Mouse (Mus musculus) spleen, adult 2 months (tissue): Measurements from ENCODE around the gene Osbpl2. TPM values are rescaled to one million over a fixed set of nuclear protein-coding genes. Genes with fewer than 3 reads are reported as not detected.

ENCODE experiments used
- DNase-seq, 2 experiments: peaks; one replicate each; pipeline versions ENCODE4 v3.0.0 to v3.0.0-alpha.2; 2012 to 2021; ENCODE audit warnings: low spot score in 2 of 2, low read depth in 1 of 2
- H3K27ac ChIP-seq: fragments of 200-500 bp; 2 replicates; pipeline ENCODE4 v1.5.1; 2012; ENCODE audit warnings: low read length, inconsistent platforms; ENCODE audit not compliant: insufficient read depth
- H3K27me3 ChIP-seq: fragments of 200-500 bp; 2 replicates; pipeline ENCODE4 v1.6.1; 2012; ENCODE audit warnings: mild to moderate bottlenecking, moderate library complexity, low read length, inconsistent platforms; ENCODE audit not compliant: control insufficient read depth, insufficient read depth
- H3K36me3 ChIP-seq: fragments of 200-500 bp; 2 replicates; pipeline ENCODE4 v1.6.1; 2012; ENCODE audit warnings: mild to moderate bottlenecking, low read length, inconsistent platforms; ENCODE audit not compliant: control insufficient read depth, insufficient read depth
- H3K4me1 ChIP-seq: fragments of 200-500 bp; 2 replicates; pipeline ENCODE4 v1.6.1; 2011; ENCODE audit warnings: inconsistent platforms; ENCODE audit not compliant: control insufficient read depth, insufficient read depth, insufficient read length
- H3K4me3 ChIP-seq: fragments of 200-500 bp; 2 replicates; pipeline ENCODE4 v1.5.1; 2011; ENCODE audit warnings: mild to moderate bottlenecking, inconsistent platforms; ENCODE audit not compliant: insufficient read depth, insufficient read length; ENCODE audit errors: extremely low read depth
- CTCF ChIP-seq: fragments of 200-500 bp; IDR thresholded peaks from 2 replicates; pipeline ENCODE4 v1.5.1; 2011; ENCODE audit warnings: mild to moderate bottlenecking, inconsistent platforms; ENCODE audit not compliant: insufficient read depth, insufficient read length, insufficient replicate concordance; ENCODE audit errors: extremely low read depth
- POLR2A ChIP-seq: fragments of 200-500 bp; IDR thresholded peaks from 2 replicates; pipeline ENCODE4 v1.6.1; 2011; ENCODE audit warnings: low read depth, low read length, inconsistent platforms
- WGBS: fragments of 180-500 bp; shearing (Covaris S2); methylation state at CpG from one replicate; pipeline ENCODE4 v1.1.7; 2018; 5-methylcytosine and 5-hydroxymethylcytosine counted together
- polyA plus RNA-seq: library from polyadenylated mRNA; depleted of rRNA; stranded (reverse); fragments of >200 nt; gene quantifications from 2 replicates; pipeline ENCODE4 v1.2.3, GENCODE M21; 2012

Osbpl2 gene
- polyA plus RNA-seq, 1 experiment = 12.3 TPM

- no peak for TF ChIP-seq CTCF
- no peak for TF ChIP-seq POLR2A
- no peak for DNase-seq
- H3K27me3 ChIP-seq = no peaks in the 10 kb centered on the region
- H3K27ac ChIP-seq = no peak overlapping the region
- 89% methylated on average over 24 of the region's 24 CpGs for WGBS
- H3K4me3 ChIP-seq = no peak overlapping the region
- no peaks in the 10 kb centered on the region for H3K36me3 ChIP-seq
- no peaks in the 10 kb centered on the region for H3K4me1 ChIP-seq
These were observed 65.1 kb downstream of the Osbpl2 start for GRCm38 (mm10) chr2:180184011-180184751.

- no peaks in the 10 kb centered on the region for H3K4me1 ChIP-seq
- no peak overlapping the region for H3K27ac ChIP-seq
- no peak for TF ChIP-seq POLR2A
- no peak for TF ChIP-seq CTCF
- H3K36me3 ChIP-seq = no peaks in the 10 kb centered on the region
- 81% methylated on average over 6 of the region's 6 CpGs for WGBS
- H3K27me3 ChIP-seq = no peaks in the 10 kb centered on the region
- no peak for DNase-seq
- H3K4me3 ChIP-seq = no peak overlapping the region
These were observed 65.6 kb downstream of the Osbpl2 start for GRCm38 (mm10) chr2:180184752-180185109.

- Histone ChIP-seq H3K27ac (no peak overlapping the region), H3K27me3 (no peaks in the 10 kb centered on the region), H3K4me3 (no peak overlapping the region), H3K36me3 (no peaks in the 10 kb centered on the region), H3K4me1 (no peaks in the 10 kb centered on the region)
- no peak for TF ChIP-seq POLR2A
- no peak for TF ChIP-seq CTCF
- WGBS = 86% methylated on average over 14 of the region's 14 CpGs
- DNase-seq = no peak
These were observed 66.6 kb downstream of the Osbpl2 start for GRCm38 (mm10) chr2:180185686-180186085.

- TF ChIP-seq POLR2A (no peak), CTCF (no peak)
- Histone ChIP-seq H3K4me1 (no peaks in the 10 kb centered on the region), H3K27me3 (no peaks in the 10 kb centered on the region), H3K36me3 (no peaks in the 10 kb centered on the region), H3K4me3 (no peak overlapping the region), H3K27ac (no peak overlapping the region)
- DNase-seq = no peak
- 88% methylated on average over 11 of the region's 11 CpGs for WGBS
These were observed 68.3 kb downstream of the Osbpl2 start for GRCm38 (mm10) chr2:180187362-180187761.

- WGBS = 68% methylated on average over 12 of the region's 12 CpGs
- Histone ChIP-seq H3K4me1 (no peaks in the 10 kb centered on the region), H3K27me3 (no peaks in the 10 kb centered on the region), H3K27ac (no peak overlapping the region), H3K4me3 (no peak overlapping the region), H3K36me3 (no peaks in the 10 kb centered on the region)
- no peak for DNase-seq
- TF ChIP-seq POLR2A (no peak), CTCF (no peak)
These were observed 77.7 kb downstream of the Osbpl2 start for GRCm38 (mm10) chr2:180196610-180197322.

GRCm38 (mm10) chr2:180197323-180198037 lies 78.4 kb downstream of the Osbpl2 start:
- Histone ChIP-seq H3K27me3 (no peaks in the 10 kb centered on the region), H3K4me3 (no peak overlapping the region), H3K4me1 (no peaks in the 10 kb centered on the region; the same call in 1 of the 2 replicates), H3K27ac (no peak overlapping the region), H3K36me3 (no peaks in the 10 kb centered on the region)
- TF ChIP-seq CTCF (no peak), POLR2A (no peak)
- no peak for DNase-seq
- WGBS = 86% methylated on average over 10 of the region's 10 CpGs

- no peak overlapping the region for H3K4me3 ChIP-seq
- DNase-seq = no peak
- H3K27ac ChIP-seq = no peak overlapping the region
- no peaks in the 10 kb centered on the region for H3K36me3 ChIP-seq
- WGBS = 86% methylated on average over 10 of the region's 10 CpGs
- no peak for TF ChIP-seq CTCF
- no peak for TF ChIP-seq POLR2A
- H3K27me3 ChIP-seq = no peaks in the 10 kb centered on the region
- no peaks in the 10 kb centered on the region; the same call in 1 of the 2 replicates for H3K4me1 ChIP-seq
These were observed 79.7 kb downstream of the Osbpl2 start for GRCm38 (mm10) chr2:180198782-180199181.
